Mouse (Mus musculus): ENCODE data around the gene Dph3.

The Dph3 gene

DNA sequence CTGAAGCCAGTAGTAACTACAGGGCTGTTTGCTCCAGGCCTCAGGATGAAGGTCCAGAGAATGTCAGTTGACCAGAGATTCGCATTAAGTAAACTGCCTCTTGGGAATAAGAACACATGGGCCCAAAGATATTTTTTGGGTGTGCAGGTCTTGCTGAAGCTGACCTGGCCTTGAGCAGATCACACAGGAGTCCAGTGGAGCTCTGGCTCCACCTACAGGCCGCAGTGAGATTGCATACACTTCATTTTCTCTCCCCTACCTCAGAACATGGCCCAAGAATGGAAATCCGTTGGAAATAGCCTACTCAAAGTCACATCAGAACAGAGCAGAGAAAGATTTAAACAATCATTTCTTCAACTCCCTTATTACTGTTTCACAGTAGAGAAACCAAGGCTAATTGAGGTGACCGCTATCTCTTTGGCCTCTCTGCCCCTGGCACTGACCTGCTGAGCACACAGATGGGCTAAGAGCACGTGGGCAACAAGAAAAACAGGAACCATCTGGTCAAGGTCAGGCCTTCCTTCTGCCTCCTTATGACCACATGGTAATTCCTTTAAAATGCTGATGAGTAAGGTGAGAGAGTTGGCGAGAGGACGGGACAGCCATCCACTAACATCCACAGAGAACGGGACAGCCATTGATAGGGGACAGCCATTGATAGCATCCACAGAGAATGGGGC lies 8.5 kb downstream of the Dph3 start:
- H3K4me1 ChIP-seq (replicated peaks; ENCODE audit: low read depth, low read length), result peaks cover 78% of the 10 kb centered on the region
- 0 out of 2 replicates have a peak overlapping the region, but pooled peaks have one; percentile 10 for H3K4me3 ChIP-seq (replicated peaks; ENCODE audit: low read length)
- no peaks in the 10 kb centered on the region for H3K9me3 ChIP-seq (ENCODE audit: low read length)
- TF ChIP-seq CTCF (conservative IDR thresholded peaks at IDR 0.05; ENCODE audit: low read length) (peak; percentile 93), NANOG (IDR thresholded peaks at IDR 0.05; ENCODE audit: borderline replicate concordance, low read length) (no peak), POU5F1 (IDR thresholded peaks at IDR 0.05; ENCODE audit: borderline replicate concordance, low read length) (no peak)
- no peaks in the 10 kb centered on the region for H3K27me3 ChIP-seq (ENCODE audit: insufficient read depth, low read length)
- peaks cover 15% of the 10 kb centered on the region for H3K36me3 ChIP-seq (ENCODE audit: insufficient read depth, low read length)

DNA sequence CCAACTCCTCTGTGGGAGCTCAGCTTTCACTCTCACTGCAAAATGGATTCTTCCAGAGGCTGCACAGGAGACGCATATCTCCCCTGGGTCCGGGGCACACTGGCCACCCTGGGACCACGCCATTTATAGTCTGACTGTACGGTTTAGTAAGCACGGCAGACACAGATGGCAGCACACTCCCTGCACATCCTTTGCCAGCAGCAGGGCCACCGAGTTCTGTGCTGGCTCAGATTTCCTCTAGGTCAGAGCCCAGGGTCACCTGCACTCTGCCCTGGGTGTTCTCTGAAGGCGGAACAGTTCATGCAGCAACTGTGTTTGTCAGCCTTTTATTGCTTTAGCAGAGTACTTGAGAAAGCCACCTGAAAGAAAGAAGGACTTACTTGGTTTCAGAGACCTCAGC lies 11.6 kb downstream of the Dph3 start:
- no peak for TF ChIP-seq POU5F1 (IDR thresholded peaks at IDR 0.05; ENCODE audit: borderline replicate concordance, low read length)
- TF ChIP-seq NANOG (IDR thresholded peaks at IDR 0.05; ENCODE audit: borderline replicate concordance, low read length), result no peak
- no peak for TF ChIP-seq CTCF (conservative IDR thresholded peaks at IDR 0.05; ENCODE audit: low read length)
- Histone ChIP-seq H3K9me3 (ENCODE audit: low read length) (no peaks in the 10 kb centered on the region), H3K36me3 (ENCODE audit: insufficient read depth, low read length) (no peaks in the 10 kb centered on the region), H3K4me3 (replicated peaks; ENCODE audit: low read length) (no peak overlapping the region), H3K27me3 (ENCODE audit: insufficient read depth, low read length) (no peaks in the 10 kb centered on the region), H3K4me1 (replicated peaks; ENCODE audit: low read depth, low read length) (peaks cover 53% of the 10 kb centered on the region)

DNA sequence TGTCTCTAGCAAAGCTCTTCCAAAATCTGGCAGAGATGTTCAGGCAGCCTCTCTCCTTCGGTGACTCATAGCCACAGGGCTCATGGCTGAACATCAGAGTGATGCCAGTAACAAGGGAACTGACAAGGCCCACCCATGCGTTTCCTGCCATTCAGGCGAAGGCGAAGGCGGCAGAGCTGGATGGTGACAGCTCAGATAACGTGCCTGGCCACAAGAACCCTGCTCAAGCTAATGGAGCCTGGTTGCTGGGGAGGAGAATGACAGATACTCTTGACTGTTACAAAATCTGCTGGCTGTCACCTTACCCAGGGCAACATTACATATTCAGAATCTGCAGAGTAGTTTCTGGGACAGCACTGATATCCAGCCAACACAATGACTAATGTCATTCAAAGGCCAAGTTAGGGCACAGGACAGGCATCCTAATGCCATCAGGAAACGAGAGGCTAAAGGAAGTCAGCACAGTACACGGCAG lies 12.3 kb downstream of the Dph3 start:
- Histone ChIP-seq H3K4me1 (replicated peaks; ENCODE audit: low read depth, low read length) (peaks cover 51% of the 10 kb centered on the region), H3K27me3 (ENCODE audit: insufficient read depth, low read length) (no peaks in the 10 kb centered on the region), H3K4me3 (replicated peaks; ENCODE audit: low read length) (no peak overlapping the region), H3K9me3 (ENCODE audit: low read length) (no peaks in the 10 kb centered on the region), H3K36me3 (ENCODE audit: insufficient read depth, low read length) (no peaks in the 10 kb centered on the region)
- no peak for TF ChIP-seq NANOG (IDR thresholded peaks at IDR 0.05; ENCODE audit: borderline replicate concordance, low read length)
- no peak for TF ChIP-seq CTCF (conservative IDR thresholded peaks at IDR 0.05; ENCODE audit: low read length)
- TF ChIP-seq POU5F1 (IDR thresholded peaks at IDR 0.05; ENCODE audit: borderline replicate concordance, low read length), result no peak

DNA sequence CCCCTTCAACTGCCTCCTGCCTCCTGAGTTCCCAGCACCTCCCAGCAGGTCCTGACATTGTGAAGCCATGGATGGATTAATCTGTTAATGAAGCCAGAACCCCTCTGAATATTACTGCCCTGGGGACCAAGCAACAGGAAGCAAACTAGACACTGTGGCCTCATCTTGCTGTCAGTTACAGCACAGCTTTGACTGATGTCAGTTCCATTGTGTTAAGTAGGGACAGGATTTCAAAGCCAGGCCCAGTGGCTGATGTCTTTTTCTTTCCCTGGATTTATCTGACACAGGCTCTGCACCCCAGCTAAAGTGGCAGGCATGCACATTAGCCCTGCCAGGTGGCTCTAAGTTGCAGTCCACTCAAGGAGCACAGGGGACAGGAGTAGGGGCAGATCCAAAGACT lies 12.7 kb downstream of the Dph3 start:
- Histone ChIP-seq H3K4me3 (replicated peaks; ENCODE audit: low read length) (no peak overlapping the region), H3K9me3 (ENCODE audit: low read length) (no peaks in the 10 kb centered on the region), H3K36me3 (ENCODE audit: insufficient read depth, low read length) (no peaks in the 10 kb centered on the region), H3K4me1 (replicated peaks; ENCODE audit: low read depth, low read length) (peaks cover 46% of the 10 kb centered on the region), H3K27me3 (ENCODE audit: insufficient read depth, low read length) (no peaks in the 10 kb centered on the region)
- TF ChIP-seq POU5F1 (IDR thresholded peaks at IDR 0.05; ENCODE audit: borderline replicate concordance, low read length), result no peak

DNA sequence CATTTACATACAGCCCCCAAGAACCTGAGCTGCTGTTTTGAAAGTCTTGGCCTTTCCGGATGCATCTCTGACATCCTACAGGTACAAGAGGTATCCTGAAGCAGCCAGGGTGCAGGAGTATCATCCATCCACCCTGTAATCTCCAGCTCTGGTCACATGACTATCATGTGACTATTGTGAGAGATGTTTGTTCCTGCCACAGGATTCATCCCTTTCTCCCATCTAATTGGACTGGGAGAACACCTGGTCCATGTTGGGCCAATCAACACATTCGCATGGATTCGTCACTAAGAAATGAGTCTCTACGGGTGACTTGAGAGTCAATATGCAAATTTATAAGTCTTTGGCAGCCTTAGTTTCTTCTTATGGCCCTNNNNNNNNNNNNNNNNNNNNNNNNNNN lies 24.1 kb downstream of the Dph3 start:
- H3K36me3 ChIP-seq (ENCODE audit: insufficient read depth, low read length), result no peaks in the 10 kb centered on the region
- TF ChIP-seq CTCF (conservative IDR thresholded peaks at IDR 0.05; ENCODE audit: low read length), result no peak
- TF ChIP-seq POU5F1 (IDR thresholded peaks at IDR 0.05; ENCODE audit: borderline replicate concordance, low read length), result no peak
- TF ChIP-seq NANOG (IDR thresholded peaks at IDR 0.05; ENCODE audit: borderline replicate concordance, low read length), result no peak
- peak overlapping the region; percentile 35; the same call in 1 of the 2 replicates for H3K4me3 ChIP-seq (replicated peaks; ENCODE audit: low read length)
- H3K4me1 ChIP-seq (replicated peaks; ENCODE audit: low read depth, low read length), result peaks cover 20% of the 10 kb centered on the region
- H3K9me3 ChIP-seq (ENCODE audit: low read length), result peaks cover 14% of the 10 kb centered on the region
- H3K27me3 ChIP-seq (ENCODE audit: insufficient read depth, low read length), result no peaks in the 10 kb centered on the region

DNA sequence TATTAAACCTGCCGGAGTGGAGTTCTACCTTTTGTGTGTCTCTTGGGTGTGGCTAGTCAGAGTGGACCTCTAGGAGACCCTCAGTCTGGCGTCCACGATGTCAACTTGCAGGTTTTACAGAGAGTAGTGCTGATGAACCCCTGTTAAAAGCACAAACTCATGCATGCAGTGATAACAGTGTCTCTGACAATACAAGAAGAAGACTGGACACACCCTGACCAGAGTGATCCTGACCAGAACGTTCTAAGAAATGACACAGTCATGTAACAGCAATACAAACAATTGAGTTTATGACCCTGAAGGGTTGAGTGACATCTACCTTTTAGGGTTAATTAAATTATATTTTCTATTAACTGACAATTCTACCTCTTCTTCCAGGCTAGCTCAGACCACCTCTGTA lies 27.9 kb downstream of the Dph3 start:
- H3K36me3 ChIP-seq (ENCODE audit: insufficient read depth, low read length), result no peaks in the 10 kb centered on the region
- H3K27me3 ChIP-seq (ENCODE audit: insufficient read depth, low read length), result no peaks in the 10 kb centered on the region
- H3K4me1 ChIP-seq (replicated peaks; ENCODE audit: low read depth, low read length), result peaks cover 34% of the 10 kb centered on the region
- no peaks in the 10 kb centered on the region for H3K9me3 ChIP-seq (ENCODE audit: low read length)
- no peak overlapping the region for H3K4me3 ChIP-seq (replicated peaks; ENCODE audit: low read length)
- TF ChIP-seq CTCF (conservative IDR thresholded peaks at IDR 0.05; ENCODE audit: low read length) (no peak), POU5F1 (IDR thresholded peaks at IDR 0.05; ENCODE audit: borderline replicate concordance, low read length) (no peak), NANOG (IDR thresholded peaks at IDR 0.05; ENCODE audit: borderline replicate concordance, low read length) (no peak)

DNA sequence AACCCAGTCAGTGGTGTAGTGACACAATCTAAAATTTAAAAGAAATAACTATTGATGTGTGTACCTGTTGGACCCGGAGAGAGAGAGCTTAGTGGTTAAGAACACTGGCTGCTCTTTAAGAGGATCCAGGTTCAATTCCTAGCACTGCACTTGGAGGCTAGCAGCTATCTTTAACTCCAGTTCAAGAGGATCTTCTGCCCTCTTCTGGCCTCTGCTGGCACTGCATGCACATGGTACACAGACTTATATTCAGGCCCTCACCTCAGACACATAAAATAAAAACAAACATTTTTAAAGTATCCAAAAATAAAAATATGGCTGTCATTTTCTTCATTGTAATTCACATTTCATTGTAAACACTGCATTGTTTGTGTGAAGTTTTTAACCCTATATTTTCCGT lies 28.9 kb downstream of the Dph3 start:
- Histone ChIP-seq H3K9me3 (ENCODE audit: low read length) (no peaks in the 10 kb centered on the region), H3K27me3 (ENCODE audit: insufficient read depth, low read length) (no peaks in the 10 kb centered on the region; the same call in 1 of the 2 replicates), H3K4me3 (replicated peaks; ENCODE audit: low read length) (no peak overlapping the region), H3K36me3 (ENCODE audit: insufficient read depth, low read length) (no peaks in the 10 kb centered on the region), H3K4me1 (replicated peaks; ENCODE audit: low read depth, low read length) (peaks cover 31% of the 10 kb centered on the region)
- peak; percentile 80 for TF ChIP-seq CTCF (conservative IDR thresholded peaks at IDR 0.05; ENCODE audit: low read length)
- TF ChIP-seq NANOG (IDR thresholded peaks at IDR 0.05; ENCODE audit: borderline replicate concordance, low read length), result no peak
- TF ChIP-seq POU5F1 (IDR thresholded peaks at IDR 0.05; ENCODE audit: borderline replicate concordance, low read length), result no peak

DNA sequence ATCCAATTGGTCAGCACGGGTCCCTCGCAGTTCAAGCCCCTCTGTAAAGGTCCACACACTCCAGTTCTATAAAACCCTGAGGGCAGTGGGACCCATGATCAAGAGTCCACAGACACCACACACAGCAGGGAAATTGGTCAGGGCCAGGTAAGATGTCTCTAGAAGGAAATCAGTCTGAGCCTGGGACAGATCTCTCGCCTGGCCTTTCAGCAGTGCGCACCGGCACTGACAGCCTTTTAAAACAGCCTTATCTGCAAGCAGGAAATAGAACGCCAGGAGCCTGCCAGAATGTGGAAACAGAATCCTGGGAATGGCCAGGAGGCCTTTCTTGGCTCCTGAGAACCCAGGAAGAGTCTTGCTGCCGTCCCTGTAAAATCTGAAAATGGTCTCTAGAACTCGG lies 29.7 kb downstream of the Dph3 start:
- no peaks in the 10 kb centered on the region for H3K36me3 ChIP-seq (ENCODE audit: insufficient read depth, low read length)
- TF ChIP-seq POU5F1 (IDR thresholded peaks at IDR 0.05; ENCODE audit: borderline replicate concordance, low read length) (no peak), NANOG (IDR thresholded peaks at IDR 0.05; ENCODE audit: borderline replicate concordance, low read length) (no peak), CTCF (conservative IDR thresholded peaks at IDR 0.05; ENCODE audit: low read length) (no peak)
- H3K9me3 ChIP-seq (ENCODE audit: low read length), result no peaks in the 10 kb centered on the region
- H3K4me3 ChIP-seq (replicated peaks; ENCODE audit: low read length), result peak overlapping the region; percentile 52; the same call in 1 of the 2 replicates
- H3K27me3 ChIP-seq (ENCODE audit: insufficient read depth, low read length), result no peaks in the 10 kb centered on the region; the same call in 1 of the 2 replicates
- peaks cover 23% of the 10 kb centered on the region for H3K4me1 ChIP-seq (replicated peaks; ENCODE audit: low read depth, low read length)

DNA sequence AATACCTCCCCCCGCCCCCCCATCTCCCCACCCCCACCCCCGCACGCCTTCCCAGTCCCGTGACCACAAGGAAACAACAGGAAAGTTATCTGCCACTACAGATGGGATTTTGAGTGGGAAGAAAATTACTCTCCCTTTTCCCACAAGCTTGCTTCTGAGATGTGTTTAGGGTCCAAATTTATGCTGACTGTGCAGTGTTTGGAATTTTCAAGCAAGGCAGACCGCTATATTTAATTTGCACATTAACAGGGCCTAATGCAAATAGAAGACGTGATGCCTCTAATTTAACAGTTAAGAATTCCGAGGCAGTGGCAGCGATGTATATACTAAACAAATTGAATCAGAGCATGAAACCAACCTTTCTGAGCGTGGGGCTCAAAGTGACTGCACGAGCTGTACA lies 30.7 kb downstream of the Dph3 start:
- Histone ChIP-seq H3K4me3 (replicated peaks; ENCODE audit: low read length) (no peak overlapping the region), H3K36me3 (ENCODE audit: insufficient read depth, low read length) (no peaks in the 10 kb centered on the region), H3K4me1 (replicated peaks; ENCODE audit: low read depth, low read length) (peaks cover 19% of the 10 kb centered on the region), H3K27me3 (ENCODE audit: insufficient read depth, low read length) (no peaks in the 10 kb centered on the region; the same call in 1 of the 2 replicates), H3K9me3 (ENCODE audit: low read length) (no peaks in the 10 kb centered on the region)
- no peak for TF ChIP-seq CTCF (conservative IDR thresholded peaks at IDR 0.05; ENCODE audit: low read length)
- TF ChIP-seq NANOG (IDR thresholded peaks at IDR 0.05; ENCODE audit: borderline replicate concordance, low read length), result no peak
- TF ChIP-seq POU5F1 (IDR thresholded peaks at IDR 0.05; ENCODE audit: borderline replicate concordance, low read length), result no peak

Data from E14TG2a.4 (cell line).